Mouse (Mus musculus) stomach, postnatal 0 days (tissue): Measurements from ENCODE around the gene Ypel1.

Experiments
- CTCF ChIP-seq: IDR thresholded peaks from 2 replicates; pipeline ENCODE4 v1.5.1; 2016; ENCODE audit warnings: antibody characterized with exemption, low read depth, mild to moderate bottlenecking, moderate library complexity
- EP300 ChIP-seq: optimal IDR thresholded peaks from 2 replicates; pipeline ENCODE3; 2016; ENCODE audit warnings: antibody characterized with exemption

- no peak; the same call in 1 of the 2 replicates for TF ChIP-seq CTCF
- no peak for TF ChIP-seq EP300
These were observed 61.9 kb downstream of the Ypel1 start for GRCm38 (mm10) chr16:17131191-17132088.
